Mouse (Mus musculus) CD4-positive, CD25-positive, alpha-beta regulatory T cell, adult 2 months (primary cell): ENCODE measurements around the gene Gm21560.
"Not testable (repeated sequence)": the region's sequence is repeated elsewhere in the genome, so short reads cannot be mapped to it uniquely, and the experiment has no call there.

Experiments
- DNase-seq: peaks from one replicate; pipeline ENCODE4 v3.0.0-alpha.2; 2012; ENCODE audit warnings: low read depth, low spot score

Gm21560 gene

DNA sequence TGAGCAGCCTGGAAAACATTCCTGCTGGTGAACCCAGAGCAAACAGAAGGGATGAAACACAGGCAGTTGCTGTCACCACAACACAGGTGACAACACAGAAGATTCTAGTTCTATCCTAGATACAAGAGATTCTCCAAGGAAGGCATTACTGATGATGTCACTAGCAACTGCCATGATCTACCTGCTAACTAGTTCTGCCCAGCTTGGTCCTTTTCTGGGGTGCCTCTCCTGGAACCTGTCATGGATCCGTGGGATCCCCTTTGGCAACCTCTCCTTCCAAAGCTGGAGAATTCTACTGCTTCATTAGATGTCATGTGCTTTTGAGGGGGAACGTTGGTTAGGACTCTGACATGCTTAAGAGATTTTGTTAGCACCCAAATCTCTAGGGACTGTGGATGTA, at the start of gene Gm21560:
Gene Gm21560 (minus strand): TSS at position 101 of the 400 bp plus-strand sequence.
- not testable (repeated sequence) for DNase-seq

DNA sequence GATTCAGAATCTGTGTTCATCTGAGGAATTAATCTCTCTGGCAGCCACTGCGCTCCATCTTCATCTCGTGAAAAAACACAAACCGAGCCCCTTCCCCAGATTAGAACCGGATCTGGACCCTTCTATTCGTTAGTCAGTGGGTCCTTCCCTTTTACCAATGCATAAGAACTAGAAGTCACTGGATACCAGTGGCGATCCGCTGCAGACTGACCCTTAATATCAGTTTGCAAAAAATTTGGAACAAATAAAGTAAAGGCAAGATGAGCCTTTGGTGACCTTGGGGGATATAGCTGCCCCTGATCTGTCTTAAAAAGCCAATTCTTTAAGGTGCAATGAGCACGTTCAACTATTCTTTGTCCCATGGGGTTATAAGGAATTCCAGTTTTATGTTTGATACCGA, 55.6 kb downstream of the Gm21560 start:
- DNase-seq: not testable (repeated sequence)

DNA sequence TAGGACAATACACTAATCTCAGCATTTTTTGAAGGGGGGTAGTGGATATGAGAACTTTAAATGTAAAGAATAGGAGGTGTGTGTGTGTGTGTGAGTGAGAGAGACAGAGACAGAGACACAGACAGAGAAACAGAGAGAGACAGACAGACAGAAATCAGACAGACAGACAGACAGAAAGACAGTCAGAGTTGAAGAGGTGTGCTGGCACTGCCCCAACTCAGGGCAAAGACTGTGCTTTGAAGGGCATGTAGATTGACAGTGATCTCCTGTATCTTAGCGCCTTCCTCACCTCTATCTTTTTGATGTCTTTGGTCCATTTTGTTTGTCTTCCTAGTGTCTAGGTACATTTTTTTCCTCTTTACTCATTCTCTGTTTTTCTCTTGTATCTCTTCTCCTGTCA, 58.0 kb downstream of the Gm21560 start:
- DNase-seq: not testable (repeated sequence)
